ENCODE assay signal across 11 mouse cellular contexts in genomic region chr11:37364430-37364829, GRCm38 (mm10).
DNase-seq lines count a peak whose midpoint lies in the region; ATAC-seq and TF ChIP-seq lines count a peak whose summit lies in the region.
"Had no signal": no experiment of that assay in that cellular context is flagged by ENCODE, and none has a peak within 500 bp of the region (broad histone marks: within the 10 kb centered on the region; RNA-seq: fewer than 3 reads in every experiment).

No protein-coding gene starts in this region.

- no peak overlapping the region for H3K4me3 ChIP-seq in hindbrain, postnatal 0 days (ENCODE audit: low read length)
- H3K4me3 ChIP-seq in hindbrain, embryonic 10.5 days: no peak overlapping the region
- no peak overlapping the region for H3K4me3 ChIP-seq in heart, embryonic 12.5 days
- H3K4me3 ChIP-seq: lung, embryonic 15.5 days; neural tube, embryonic 12.5 days had no signal

- no peak overlapping the region for H3K27ac ChIP-seq in hindbrain, postnatal 0 days
- no peak overlapping the region for H3K27ac ChIP-seq in hindbrain, embryonic 10.5 days
- no peak overlapping the region for H3K27ac ChIP-seq in heart, embryonic 12.5 days (ENCODE audit: poor library complexity, severe bottlenecking)
- H3K27ac ChIP-seq: kidney, postnatal 0 days; lung, embryonic 15.5 days; neural tube, embryonic 12.5 days had no signal

- no peak for ATAC-seq in hindbrain, postnatal 0 days
- peak; percentile 100 for ATAC-seq in frontal cortex, adult (ENCODE audit: low TSS enrichment)
- no peak for ATAC-seq in heart, embryonic 12.5 days (ENCODE audit: insufficient number of reproducible peaks, low FRiP score)
- no peak for ATAC-seq in megakaryocyte-erythroid progenitor cell, adult 5-6 weeks (replicated peaks; ENCODE audit: low FRiP score, low TSS enrichment, poor library complexity, severe bottlenecking)

- DNase-seq in hindbrain, postnatal 0 days (ENCODE audit: low spot score): peak; percentile 38
- DNase-seq in hindbrain, embryonic 10.5 days (ENCODE audit: low spot score): no peak
- peak; percentile 46 to 58 for DNase-seq in cerebellum, adult 18-20 months
- peak; percentile 14 to 73 for DNase-seq in left cerebral cortex, adult 9 months (ENCODE audit: low spot score in 2 of 2)
- DNase-seq in natural killer cell, adult 2 months (ENCODE audit: low spot score in 2 of 2): no peak

- H3K9me3 ChIP-seq in hindbrain, postnatal 0 days (ENCODE audit: low read length): no peaks in the 10 kb centered on the region
- no peaks in the 10 kb centered on the region for H3K9me3 ChIP-seq in hindbrain, embryonic 10.5 days
- H3K9me3 ChIP-seq in heart, embryonic 12.5 days (replicated peaks): no peaks in the 10 kb centered on the region
- H3K9me3 ChIP-seq: lung, embryonic 15.5 days; neural tube, embryonic 12.5 days had no signal

- H3K4me2 ChIP-seq in hindbrain, postnatal 0 days (ENCODE audit: low read depth, low read length): no peak overlapping the region
- H3K4me2 ChIP-seq in heart, embryonic 12.5 days: no peak overlapping the region
- H3K4me2 ChIP-seq: lung, embryonic 15.5 days; neural tube, embryonic 12.5 days had no signal

- no peaks in the 10 kb centered on the region for H3K27me3 ChIP-seq in hindbrain, postnatal 0 days (ENCODE audit: insufficient read depth, low read length)
- H3K27me3 ChIP-seq in hindbrain, embryonic 10.5 days (ENCODE audit: insufficient read depth, poor library complexity, severe bottlenecking): no peaks in the 10 kb centered on the region
- no peaks in the 10 kb centered on the region for H3K27me3 ChIP-seq in heart, embryonic 12.5 days (replicated peaks)
- H3K27me3 ChIP-seq: lung, embryonic 15.5 days; neural tube, embryonic 12.5 days had no signal

- H3K4me1 ChIP-seq in hindbrain, postnatal 0 days (ENCODE audit: insufficient read depth, low read length): no peaks in the 10 kb centered on the region
- H3K4me1 ChIP-seq in hindbrain, embryonic 10.5 days (replicated peaks): no peaks in the 10 kb centered on the region
- no peaks in the 10 kb centered on the region for H3K4me1 ChIP-seq in heart, embryonic 12.5 days (replicated peaks)
- H3K4me1 ChIP-seq: lung, embryonic 15.5 days; neural tube, embryonic 12.5 days had no signal

- WGBS in hindbrain, postnatal 0 days: 89% methylated on average over 2 of the region's 2 CpGs
- WGBS in hindbrain, embryonic 10.5 days: 95% methylated on average over 2 of the region's 2 CpGs
- 79% methylated on average over 2 of the region's 2 CpGs for WGBS in heart, embryonic 12.5 days

- TF ChIP-seq CTCF in hindbrain, postnatal 0 days (IDR thresholded peaks at IDR 0.05; ENCODE audit: low read depth): no peak

- H3K9ac ChIP-seq in hindbrain, postnatal 0 days (replicated peaks; ENCODE audit: low read length): no peak overlapping the region
- H3K9ac ChIP-seq in heart, embryonic 12.5 days: no peak overlapping the region
- H3K9ac ChIP-seq: lung, embryonic 15.5 days; neural tube, embryonic 12.5 days had no signal

- no peaks in the 10 kb centered on the region for H3K36me3 ChIP-seq in hindbrain, postnatal 0 days (ENCODE audit: insufficient read depth, low read length)
- no peaks in the 10 kb centered on the region for H3K36me3 ChIP-seq in hindbrain, embryonic 10.5 days
- H3K36me3 ChIP-seq in heart, embryonic 12.5 days: no peaks in the 10 kb centered on the region
- H3K36me3 ChIP-seq: lung, embryonic 15.5 days; neural tube, embryonic 12.5 days had no signal

Comparison
In these comparisons a context has a peak if more than half of its experiments do, and no peak if none do; other contexts are left out.
1. DNase-seq: peak in hindbrain, postnatal 0 days (single experiment), cerebellum, adult 18-20 months (2 of 2) and left cerebral cortex, adult 9 months (2 of 2); none in hindbrain, embryonic 10.5 days (single experiment) and natural killer cell, adult 2 months (0 of 2).